Mouse (Mus musculus) intestine, embryonic 16.5 days (tissue): ENCODE data around the gene Mettl9. TPM values are rescaled to one million over a fixed set of nuclear protein-coding genes. Genes with fewer than 3 reads are reported as not detected.

Experiments used
- ATAC-seq: fragments of 200-750 bp; cut with Nextera tagmentation; 2 replicates; pipeline ENCODE4 v1.8.0; 2017; ENCODE audit warnings: moderate TSS enrichment, moderate library complexity
- H3K27ac ChIP-seq: fragments of 300-500 bp; sonication (generic); 2 replicates; pipeline ENCODE4 v1.5.1; 2014; ENCODE audit warnings: mild to moderate bottlenecking, low read length
- H3K27me3 ChIP-seq: fragments of 300-500 bp; sonication (generic); replicated peaks from 2 replicates; pipeline ENCODE4 v1.6.1; 2014; ENCODE audit warnings: low read length, control low read depth, mixed read lengths; ENCODE audit not compliant: control insufficient read depth, insufficient read depth
- H3K36me3 ChIP-seq: fragments of 300-500 bp; sonication (generic); 2 replicates; pipeline ENCODE4 v1.6.1; 2014; ENCODE audit warnings: low read length, control low read depth; ENCODE audit not compliant: control insufficient read depth, insufficient read depth
- H3K4me1 ChIP-seq: fragments of 300-500 bp; sonication (generic); 2 replicates; pipeline ENCODE4 v1.6.1; 2014; ENCODE audit warnings: low read length, control low read depth, mixed read lengths; ENCODE audit not compliant: control insufficient read depth, insufficient read depth
- H3K4me2 ChIP-seq: fragments of 300-500 bp; sonication (generic); 2 replicates; pipeline ENCODE4 v1.6.1; 2014; ENCODE audit warnings: low read depth, low read length, control low read depth
- H3K4me3 ChIP-seq: fragments of 300-500 bp; sonication (generic); 2 replicates; pipeline ENCODE4 v1.5.1; 2014; ENCODE audit warnings: mild to moderate bottlenecking, low read length
- H3K9ac ChIP-seq: fragments of 300-500 bp; sonication (generic); 2 replicates; pipeline ENCODE4 v1.6.1; 2014; ENCODE audit warnings: low read depth, low read length
- H3K9me3 ChIP-seq: fragments of 300-500 bp; sonication (generic); 2 replicates; pipeline ENCODE4 v1.6.1; 2016; ENCODE audit warnings: low read length, control low read depth; ENCODE audit not compliant: control insufficient read depth
- WGBS: fragments of 180-500 bp; shearing (Covaris S2); extraction: QIAGEN DNeasy Blood & Tissue Kit; methylation state at CpG from one replicate; pipeline ENCODE4 v1.1.7; 2014; 5-methylcytosine and 5-hydroxymethylcytosine counted together
- polyA plus RNA-seq: library from polyadenylated mRNA; unstranded; fragments of >200 nt; fragmentation: Nextera tagmentation; extraction: Ambion mirVana; gene quantifications from 2 replicates; pipeline ENCODE4 v1.2.1, GENCODE M21; 2015

Gene Mettl9
- polyA plus RNA-seq, 1 experiment from 2014 or later: 123 TPM

GRCm38 (mm10) chr7:121041989-121042388 is 7.7 kb downstream of the Mettl9 start:
- Histone ChIP-seq H3K27ac (no peak overlapping the region; the same call in 1 of the 2 replicates), H3K4me1 (peaks cover 20% of the 10 kb centered on the region), H3K9ac (no peak overlapping the region), H3K36me3 (no peaks in the 10 kb centered on the region), H3K27me3 (no peaks in the 10 kb centered on the region), H3K9me3 (no peaks in the 10 kb centered on the region), H3K4me3 (no peak overlapping the region), H3K4me2 (no peak overlapping the region)
- 32% methylated on average over 1 of the region's 1 CpGs for WGBS
- ATAC-seq: no peak

DNA sequence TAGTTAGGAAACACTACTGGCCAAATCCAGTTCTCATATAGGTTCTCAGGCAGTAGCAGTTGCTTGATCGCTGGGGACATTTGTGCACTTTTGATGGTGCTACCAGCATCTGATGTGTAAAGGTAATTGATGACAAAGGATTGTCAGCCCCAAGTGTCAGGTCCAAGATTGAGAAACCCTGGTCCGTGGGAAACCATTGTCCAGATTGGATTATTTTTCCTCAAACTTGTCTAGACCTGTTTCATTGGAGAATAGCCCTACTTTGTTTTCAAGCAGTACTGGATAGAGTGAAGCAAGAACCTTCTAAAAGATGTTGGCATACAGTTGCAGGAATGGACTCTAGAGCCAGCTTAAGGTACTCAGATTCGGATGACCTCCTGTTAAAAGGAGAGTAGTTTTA is 8.8 kb downstream of the Mettl9 start:
- Histone ChIP-seq H3K27ac (peak overlapping the region; percentile 50; the same call in 1 of the 2 replicates), H3K9me3 (no peaks in the 10 kb centered on the region), H3K4me1 (peaks cover 15% of the 10 kb centered on the region), H3K27me3 (no peaks in the 10 kb centered on the region), H3K4me3 (no peak overlapping the region), H3K9ac (no peak overlapping the region), H3K4me2 (no peak overlapping the region), H3K36me3 (no peaks in the 10 kb centered on the region)
- WGBS: 95% methylated on average over 3 of the region's 3 CpGs
- ATAC-seq: no peak

- ATAC-seq: no peak
Measured at GRCm38 (mm10) chr7:121043510-121043909, 9.3 kb downstream of the Mettl9 start.

GRCm38 (mm10) chr7:121044251-121044650 is 10.0 kb downstream of the Mettl9 start:
- H3K9me3 ChIP-seq: no peaks in the 10 kb centered on the region
- H3K4me1 ChIP-seq: peaks cover 11% of the 10 kb centered on the region
- H3K27me3 ChIP-seq: no peaks in the 10 kb centered on the region
- no peak overlapping the region for H3K4me2 ChIP-seq
- WGBS: 68% methylated on average over 1 of the region's 1 CpGs
- H3K9ac ChIP-seq: no peak overlapping the region
- H3K36me3 ChIP-seq: no peaks in the 10 kb centered on the region
- no peak overlapping the region for H3K4me3 ChIP-seq
- no peak overlapping the region for H3K27ac ChIP-seq
- no peak for ATAC-seq

More at GRCm38 (mm10) chr7:121043510-121043909, 9.3 kb downstream of the Mettl9 start:
- H3K9me3 ChIP-seq: no peaks in the 10 kb centered on the region
- H3K27me3 ChIP-seq: no peaks in the 10 kb centered on the region
- no peak overlapping the region for H3K9ac ChIP-seq
- H3K4me3 ChIP-seq: no peak overlapping the region
- H3K4me2 ChIP-seq: no peak overlapping the region
- no peaks in the 10 kb centered on the region for H3K36me3 ChIP-seq
- no peak overlapping the region for H3K27ac ChIP-seq
- peaks cover 13% of the 10 kb centered on the region for H3K4me1 ChIP-seq
- WGBS: 90% methylated on average over 1 of the region's 1 CpGs

DNA sequence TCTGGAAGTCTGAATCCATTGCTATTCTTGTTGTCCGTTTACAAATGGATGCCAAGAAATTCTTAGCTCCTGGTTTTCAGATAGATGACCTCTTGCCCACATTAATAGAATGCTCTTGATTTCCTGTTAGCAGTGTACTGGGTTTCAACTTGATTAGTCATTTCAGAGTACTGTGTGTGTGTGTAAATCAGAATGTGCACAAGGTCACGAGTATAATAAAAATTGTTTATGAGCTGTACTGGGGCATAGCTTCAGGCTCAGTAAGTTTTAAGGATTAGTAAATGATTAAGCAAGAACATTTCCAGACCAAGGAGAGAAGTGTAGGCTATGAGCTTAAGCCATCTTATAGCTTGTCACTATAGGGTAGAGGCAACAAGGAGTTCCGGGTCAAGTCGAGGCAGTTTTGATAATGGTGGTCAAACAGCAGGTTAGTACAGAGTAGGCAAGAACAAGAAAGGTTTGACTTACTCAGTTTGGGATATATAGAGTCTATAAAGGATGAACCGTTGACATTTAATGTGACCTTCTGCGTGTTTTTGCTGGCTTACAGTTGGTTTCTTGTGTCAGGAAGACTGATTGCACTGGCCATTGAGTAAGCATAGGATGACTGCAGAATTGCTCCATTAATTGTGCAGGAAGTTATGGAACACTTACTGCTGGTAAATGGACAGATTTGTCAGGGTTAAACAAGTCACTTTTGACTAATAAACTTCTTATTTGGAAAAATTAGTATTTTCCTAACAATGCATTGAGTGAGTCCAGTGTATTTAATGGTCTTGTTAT is 11.6 kb downstream of the Mettl9 start:
- H3K9ac ChIP-seq: no peak overlapping the region
- 59% methylated on average over 6 of the region's 6 CpGs for WGBS
- peak overlapping the region; percentile 51 for H3K27ac ChIP-seq
- no peak overlapping the region for H3K4me2 ChIP-seq
- peaks cover 6% of the 10 kb centered on the region for H3K4me1 ChIP-seq
- peak; percentile 94 for ATAC-seq
- no peaks in the 10 kb centered on the region for H3K9me3 ChIP-seq
- no peaks in the 10 kb centered on the region for H3K36me3 ChIP-seq
- H3K4me3 ChIP-seq: no peak overlapping the region
- no peaks in the 10 kb centered on the region for H3K27me3 ChIP-seq

GRCm38 (mm10) chr7:121047624-121048023 is 13.4 kb downstream of the Mettl9 start:
- H3K27me3 ChIP-seq: no peaks in the 10 kb centered on the region
- no peak overlapping the region for H3K9ac ChIP-seq
- no peaks in the 10 kb centered on the region for H3K9me3 ChIP-seq
- WGBS: 92% methylated on average over 2 of the region's 2 CpGs
- ATAC-seq: no peak
- no peaks in the 10 kb centered on the region for H3K36me3 ChIP-seq
- H3K4me1 ChIP-seq: 0 out of 2 replicates have a peak, but pooled peaks cover 2% of the 10 kb centered on the region
- no peak overlapping the region for H3K4me3 ChIP-seq
- no peak overlapping the region for H3K4me2 ChIP-seq
- H3K27ac ChIP-seq: no peak overlapping the region

- H3K9ac ChIP-seq: no peak overlapping the region
- WGBS: 89% methylated on average over 4 of the region's 4 CpGs
- H3K9me3 ChIP-seq: no peaks in the 10 kb centered on the region
- no peaks in the 10 kb centered on the region; the same call in 1 of the 2 replicates for H3K36me3 ChIP-seq
- H3K4me2 ChIP-seq: no peak overlapping the region
- no peak overlapping the region for H3K4me3 ChIP-seq
- ATAC-seq: no peak
- no peaks in the 10 kb centered on the region for H3K4me1 ChIP-seq
- no peaks in the 10 kb centered on the region for H3K27me3 ChIP-seq
- H3K27ac ChIP-seq: no peak overlapping the region
Measured at GRCm38 (mm10) chr7:121053071-121053470, 18.8 kb downstream of the Mettl9 start.

- peak; percentile 59; the same call in 1 of the 2 replicates for ATAC-seq
- no peak overlapping the region for H3K4me2 ChIP-seq
- 50% methylated on average over 6 of the region's 6 CpGs for WGBS
- H3K4me3 ChIP-seq: no peak overlapping the region
- H3K9me3 ChIP-seq: no peaks in the 10 kb centered on the region
- H3K4me1 ChIP-seq: peaks cover 8% of the 10 kb centered on the region; the same call in 1 of the 2 replicates
- peaks cover 7% of the 10 kb centered on the region; the same call in 1 of the 2 replicates for H3K36me3 ChIP-seq
- H3K27me3 ChIP-seq: no peaks in the 10 kb centered on the region
- no peak overlapping the region for H3K27ac ChIP-seq
- no peak overlapping the region for H3K9ac ChIP-seq
Measured at GRCm38 (mm10) chr7:121059477-121060218, 25.4 kb downstream of the Mettl9 start.

DNA sequence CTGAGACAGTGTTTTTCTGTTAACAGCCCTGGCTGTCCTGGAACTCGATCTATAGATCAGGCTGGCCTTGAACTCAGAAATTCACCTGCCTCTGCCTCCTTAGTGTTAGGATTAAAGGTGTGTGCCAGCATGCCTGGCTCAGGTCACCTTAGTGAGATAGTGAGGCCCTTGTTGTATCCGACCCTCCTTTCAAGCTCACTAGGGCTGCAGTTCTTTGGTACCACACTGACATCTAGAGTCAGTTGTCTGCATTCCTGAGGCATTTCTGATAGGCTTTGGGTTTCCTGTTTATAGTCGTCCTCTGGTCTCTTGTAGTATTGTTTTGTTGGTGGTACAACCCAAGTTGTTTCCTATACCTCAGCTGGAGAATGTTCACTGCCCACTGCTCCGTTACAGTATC is 30.1 kb downstream of the Mettl9 start:
- no peaks in the 10 kb centered on the region for H3K27me3 ChIP-seq
- peak; percentile 44; the same call in 1 of the 2 replicates for ATAC-seq

More for the DNA sequence above, 30.1 kb downstream of the Mettl9 start:
- H3K36me3 ChIP-seq: no peaks in the 10 kb centered on the region; the same call in 1 of the 2 replicates
- no peak overlapping the region for H3K27ac ChIP-seq
- no peaks in the 10 kb centered on the region for H3K9me3 ChIP-seq
- H3K4me3 ChIP-seq: no peak overlapping the region
- no peak overlapping the region for H3K4me2 ChIP-seq
- H3K9ac ChIP-seq: no peak overlapping the region
- WGBS: 52% methylated on average over 4 of the region's 4 CpGs
- 0 out of 2 replicates have a peak, but pooled peaks cover 2% of the 10 kb centered on the region for H3K4me1 ChIP-seq
